Mouse (Mus musculus) testis, adult 2 months (tissue): ENCODE data around the gene Cd177. TPM values are rescaled to one million over a fixed set of nuclear protein-coding genes. Genes with fewer than 3 reads are reported as not detected.

Experiments used
- H3K27ac ChIP-seq: fragments of 200-500 bp; 2 replicates; pipeline ENCODE4 v1.5.1; 2012; ENCODE audit warnings: low read depth, low read length; ENCODE audit not compliant: control insufficient read depth, insufficient read depth
- H3K27me3 ChIP-seq: fragments of 200-500 bp; 2 replicates; pipeline ENCODE4 v1.6.1; 2012; ENCODE audit warnings: mild to moderate bottlenecking, low read length, moderate library complexity; ENCODE audit not compliant: control insufficient read depth, insufficient read depth
- H3K36me3 ChIP-seq: fragments of 200-500 bp; 2 replicates; pipeline ENCODE4 v1.6.1; 2012; ENCODE audit warnings: mild to moderate bottlenecking, low read length; ENCODE audit not compliant: control insufficient read depth, insufficient read depth
- H3K4me1 ChIP-seq: fragments of 200-500 bp; 2 replicates; pipeline ENCODE4 v1.6.1; 2012; ENCODE audit warnings: low read length; ENCODE audit not compliant: control insufficient read depth, insufficient read depth
- H3K4me3 ChIP-seq: fragments of 200-500 bp; 2 replicates; pipeline ENCODE4 v1.5.1; 2012; ENCODE audit warnings: low read depth, mild to moderate bottlenecking, low read length, moderate library complexity, mixed read lengths; ENCODE audit not compliant: control insufficient read depth
- CTCF ChIP-seq: fragments of 200-500 bp; IDR thresholded peaks from 2 replicates; pipeline ENCODE4 v1.5.1; 2012; ENCODE audit warnings: low read depth, mild to moderate bottlenecking, inconsistent platforms, low read length, moderate library complexity; ENCODE audit not compliant: control insufficient read depth, insufficient read depth, insufficient replicate concordance
- POLR2A ChIP-seq: fragments of 200-500 bp; IDR thresholded peaks from 2 replicates; pipeline ENCODE4 v1.6.1; 2012; ENCODE audit warnings: low read depth, mild to moderate bottlenecking, inconsistent platforms, low read length, moderate library complexity; ENCODE audit not compliant: control insufficient read depth
- polyA plus RNA-seq: library from polyadenylated mRNA; depleted of rRNA; stranded (reverse); fragments of >200 nt; gene quantifications from 2 replicates; pipeline ENCODE4 v1.2.3, GENCODE M21; 2012

Gene Cd177
- polyA plus RNA-seq, 1 experiment, result 0.65 TPM

DNA sequence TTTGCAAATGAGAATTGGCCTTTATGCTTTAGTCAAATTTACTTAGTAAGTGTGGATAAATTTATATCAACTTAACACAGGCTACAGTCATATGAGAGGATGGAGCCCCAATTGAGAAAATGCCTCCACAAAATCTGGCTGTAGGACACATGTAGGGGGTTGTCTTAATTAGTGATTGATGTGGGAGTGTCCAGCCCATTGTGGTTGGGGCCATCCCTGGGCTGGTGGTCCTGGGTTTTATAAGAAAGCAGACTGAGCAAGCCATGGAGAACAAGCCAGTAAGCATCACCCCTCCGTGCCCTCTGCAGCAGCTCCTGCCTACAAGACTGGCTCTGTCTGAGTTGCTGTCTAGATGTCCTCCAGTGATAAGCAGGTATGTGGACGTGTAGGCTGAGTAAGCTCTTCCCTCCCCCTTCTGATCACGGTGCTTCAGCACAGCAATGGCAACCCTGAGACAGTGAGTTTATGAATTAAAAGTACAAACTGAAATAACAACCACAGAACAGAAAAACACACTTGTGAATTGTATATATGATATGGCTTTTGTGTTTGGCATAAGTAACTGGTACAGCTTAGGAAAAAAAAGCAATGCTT lies 13.9 kb upstream of the Cd177 start:
- Histone ChIP-seq H3K4me3 (no peak overlapping the region), H3K27ac (no peak overlapping the region), H3K27me3 (no peaks in the 10 kb centered on the region), H3K4me1 (no peaks in the 10 kb centered on the region), H3K36me3 (no peaks in the 10 kb centered on the region)
- TF ChIP-seq CTCF (no peak), POLR2A (no peak)

DNA sequence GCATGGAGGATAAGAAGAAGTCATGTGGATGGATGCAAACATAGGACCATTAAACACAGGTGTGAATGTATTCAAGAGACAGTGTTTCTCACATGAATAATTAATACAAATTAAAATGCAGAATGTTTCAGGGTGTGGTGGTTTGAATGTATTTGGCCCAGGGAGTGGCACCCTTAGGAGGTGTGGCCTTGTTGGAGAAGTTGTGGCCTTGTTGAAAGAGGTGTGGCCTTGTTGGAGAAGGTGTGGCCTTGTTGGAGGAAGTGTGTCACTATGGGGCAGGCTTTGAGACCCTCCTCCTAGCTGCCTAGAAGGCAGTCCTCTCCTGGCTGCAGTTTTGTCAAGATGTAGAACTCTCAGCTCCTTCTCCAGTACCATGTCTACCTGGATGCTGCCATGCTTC lies 11.2 kb upstream of the Cd177 start:
- H3K4me1 ChIP-seq, result no peaks in the 10 kb centered on the region
- H3K4me3 ChIP-seq, result no peak overlapping the region
- H3K27ac ChIP-seq, result no peak overlapping the region
- no peaks in the 10 kb centered on the region for H3K36me3 ChIP-seq
- TF ChIP-seq POLR2A (no peak), CTCF (no peak)
- no peaks in the 10 kb centered on the region for H3K27me3 ChIP-seq

DNA sequence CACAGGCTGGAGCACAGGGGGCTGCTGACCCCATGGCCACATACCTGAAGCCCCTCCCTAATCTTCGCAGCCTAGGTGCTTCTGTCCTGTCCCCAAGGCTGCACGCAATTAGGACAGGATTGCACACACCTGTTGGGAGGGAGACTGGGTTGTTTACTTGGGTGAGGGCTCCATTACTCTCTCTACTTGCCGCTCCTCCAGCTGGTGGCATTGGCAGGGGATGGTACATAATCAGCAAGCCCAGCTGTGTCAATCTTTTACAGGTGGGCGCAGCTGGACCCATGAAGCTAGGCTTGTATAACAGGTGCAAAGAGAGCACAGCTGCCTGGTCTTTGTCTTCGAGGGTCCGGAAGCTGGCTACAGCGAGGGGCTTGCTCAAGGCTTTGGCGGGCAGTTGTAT lies 2.5 kb upstream of the Cd177 start:
- no peaks in the 10 kb centered on the region for H3K4me1 ChIP-seq
- no peaks in the 10 kb centered on the region for H3K27me3 ChIP-seq
- H3K4me3 ChIP-seq, result no peak overlapping the region
- TF ChIP-seq CTCF (no peak), POLR2A (no peak)
- H3K27ac ChIP-seq, result no peak overlapping the region
- no peaks in the 10 kb centered on the region for H3K36me3 ChIP-seq

DNA sequence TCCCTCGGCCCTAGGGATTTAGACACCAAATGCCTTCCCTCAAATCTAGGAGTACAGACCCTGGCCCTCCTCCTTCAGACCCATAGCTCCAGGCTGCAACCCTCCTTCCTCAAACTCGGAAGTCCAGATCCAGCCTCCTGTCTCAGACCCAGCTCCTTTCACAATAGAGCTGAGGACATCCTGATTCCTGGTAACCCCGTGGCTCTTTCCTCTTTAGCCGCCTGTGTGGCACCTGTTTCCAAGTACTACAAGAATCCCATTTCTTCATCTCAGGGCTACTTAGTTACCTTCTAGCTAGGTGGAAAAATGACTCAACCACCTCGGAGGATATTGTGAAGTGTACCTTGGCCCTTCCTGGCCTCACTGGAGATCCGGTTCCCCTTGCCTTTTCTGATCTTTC lies 1.1 kb upstream of the Cd177 start:
- TF ChIP-seq POLR2A, result no peak
- TF ChIP-seq CTCF, result no peak
- no peak overlapping the region for H3K27ac ChIP-seq
- H3K27me3 ChIP-seq, result no peaks in the 10 kb centered on the region
- H3K4me3 ChIP-seq, result no peak overlapping the region
- H3K36me3 ChIP-seq, result no peaks in the 10 kb centered on the region
- H3K4me1 ChIP-seq, result no peaks in the 10 kb centered on the region

DNA sequence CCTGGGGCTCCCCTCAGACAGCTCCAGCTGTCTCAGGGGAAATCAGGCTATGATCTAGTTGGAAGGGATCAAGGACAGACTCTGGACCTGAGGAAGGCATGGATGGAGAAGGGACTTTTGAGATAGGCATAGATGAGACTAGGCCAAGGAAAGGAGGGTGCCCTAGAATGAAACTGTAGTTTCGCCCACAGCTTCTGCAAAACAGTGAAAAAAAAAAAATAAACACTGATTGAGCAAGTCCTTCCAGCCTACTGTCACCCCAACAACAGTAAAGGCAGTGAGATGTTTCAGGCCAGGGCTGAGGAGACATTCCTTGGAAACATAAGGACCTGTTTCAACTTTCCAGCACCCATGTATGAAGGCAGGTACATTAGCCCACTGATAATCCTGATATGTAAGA lies 1.6 kb downstream of the Cd177 start:
- Histone ChIP-seq H3K4me1 (no peaks in the 10 kb centered on the region), H3K27ac (no peak overlapping the region), H3K27me3 (no peaks in the 10 kb centered on the region), H3K4me3 (no peak overlapping the region), H3K36me3 (no peaks in the 10 kb centered on the region)
- TF ChIP-seq POLR2A (no peak), CTCF (no peak)

DNA sequence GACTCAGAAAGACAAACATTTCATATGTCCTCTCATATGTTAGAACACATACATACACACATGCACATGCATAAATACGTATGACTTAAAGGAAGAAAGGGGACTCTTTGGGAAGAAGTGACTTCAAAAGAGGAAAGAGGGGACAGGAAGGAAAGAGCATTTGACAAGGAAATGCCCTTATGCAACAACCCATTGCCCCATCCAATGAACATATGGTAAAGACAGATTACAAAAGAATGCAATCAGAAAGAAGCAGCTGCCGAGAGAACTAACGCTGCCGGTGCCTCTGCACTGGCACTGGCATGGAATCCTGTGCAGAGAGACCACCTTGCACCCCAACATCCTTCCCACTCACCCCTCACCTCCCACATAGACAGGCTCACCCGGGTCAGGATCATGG lies 6.6 kb downstream of the Cd177 start:
- no peaks in the 10 kb centered on the region for H3K4me1 ChIP-seq
- H3K36me3 ChIP-seq, result no peaks in the 10 kb centered on the region
- TF ChIP-seq CTCF (no peak), POLR2A (no peak)
- no peaks in the 10 kb centered on the region for H3K27me3 ChIP-seq
- H3K27ac ChIP-seq, result no peak overlapping the region
- no peak overlapping the region for H3K4me3 ChIP-seq

DNA sequence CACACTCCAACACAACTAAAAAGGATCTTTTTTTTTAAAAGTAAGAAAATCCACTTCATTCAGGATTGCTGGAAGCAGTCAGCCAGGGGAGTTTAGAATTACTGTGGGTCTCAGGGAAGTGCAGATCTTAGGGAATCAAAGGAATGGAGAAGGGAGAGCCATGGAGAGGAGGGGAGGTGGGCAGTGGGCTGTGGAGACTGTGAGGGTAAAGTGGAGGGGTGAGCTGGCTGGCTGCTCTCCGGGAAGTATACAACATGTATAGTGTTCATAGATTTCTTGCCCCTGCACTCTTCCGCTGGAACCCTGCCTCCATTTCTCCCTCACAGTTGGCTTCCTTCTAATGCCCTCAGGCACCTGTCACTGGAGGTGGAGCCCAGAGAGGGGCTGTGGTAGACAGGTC lies 8.5 kb downstream of the Cd177 start:
- H3K4me3 ChIP-seq, result no peak overlapping the region
- H3K27ac ChIP-seq, result no peak overlapping the region
- TF ChIP-seq POLR2A (no peak), CTCF (no peak)
- H3K27me3 ChIP-seq, result no peaks in the 10 kb centered on the region
- H3K36me3 ChIP-seq, result no peaks in the 10 kb centered on the region
- H3K4me1 ChIP-seq, result no peaks in the 10 kb centered on the region

DNA sequence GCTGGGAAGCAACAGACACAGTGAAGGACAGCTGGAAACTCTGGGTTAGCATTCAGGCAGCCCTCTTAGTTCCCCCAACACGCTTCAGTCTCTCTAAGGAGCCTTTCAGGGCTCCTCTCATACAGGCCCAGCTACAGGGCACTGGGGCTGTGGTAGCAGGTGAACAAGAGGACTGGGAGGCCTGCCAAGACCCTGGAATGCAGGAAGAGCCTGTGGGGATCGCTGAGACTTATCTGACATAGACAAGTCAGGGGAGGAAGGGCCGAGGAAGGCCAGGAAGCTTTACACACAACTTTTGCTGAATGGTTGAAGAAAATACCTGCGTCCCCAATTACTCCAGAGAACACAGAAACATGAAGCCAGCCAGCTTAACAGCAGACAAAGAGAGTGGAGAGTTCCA lies 9.4 kb downstream of the Cd177 start:
- Histone ChIP-seq H3K27me3 (no peaks in the 10 kb centered on the region), H3K36me3 (no peaks in the 10 kb centered on the region), H3K4me3 (no peak overlapping the region), H3K4me1 (no peaks in the 10 kb centered on the region), H3K27ac (no peak overlapping the region)
- TF ChIP-seq CTCF (no peak), POLR2A (no peak)
